Mouse (Mus musculus) heart, embryonic 15.5 days (tissue): ENCODE data around the gene Rnf41. TPM values are rescaled to one million over a fixed set of nuclear protein-coding genes. Genes with fewer than 3 reads are reported as not detected.

Experiments used
- ATAC-seq: fragments of 200-750 bp; cut with Nextera tagmentation; replicated peaks from 2 replicates; pipeline ENCODE4 v1.8.0; 2017; ENCODE audit warnings: low read depth, moderate TSS enrichment; ENCODE audit not compliant: insufficient number of reproducible peaks, insufficient read depth, low FRiP score
- H3K27ac ChIP-seq: fragments of 300-500 bp; sonication (generic); 2 replicates; pipeline ENCODE4 v1.5.1; 2015; ENCODE audit warnings: mild to moderate bottlenecking, inconsistent platforms
- H3K27me3 ChIP-seq: fragments of 300-500 bp; sonication (generic); 2 replicates; pipeline ENCODE4 v1.6.1; 2015; ENCODE audit warnings: inconsistent platforms
- H3K36me3 ChIP-seq: fragments of 300-500 bp; sonication (generic); 2 replicates; pipeline ENCODE4 v1.6.1; 2015; ENCODE audit warnings: mild to moderate bottlenecking, inconsistent platforms
- H3K4me1 ChIP-seq: fragments of 300-500 bp; sonication (generic); replicated peaks from 2 replicates; pipeline ENCODE4 v1.6.1; 2015; ENCODE audit warnings: inconsistent platforms
- H3K4me2 ChIP-seq: fragments of 300-500 bp; sonication (generic); 2 replicates; pipeline ENCODE4 v1.6.1; 2015; ENCODE audit warnings: inconsistent platforms, mild to moderate bottlenecking, moderate library complexity
- H3K4me3 ChIP-seq: fragments of 300-500 bp; sonication (generic); 2 replicates; pipeline ENCODE4 v1.5.1; 2015; ENCODE audit warnings: mild to moderate bottlenecking, inconsistent platforms
- H3K9ac ChIP-seq: fragments of 300-500 bp; sonication (generic); 2 replicates; pipeline ENCODE4 v1.6.1; 2015; ENCODE audit warnings: mild to moderate bottlenecking, inconsistent platforms
- H3K9me3 ChIP-seq: fragments of 300-500 bp; sonication (generic); replicated peaks from 2 replicates; pipeline ENCODE4 v1.6.1; 2016; ENCODE audit warnings: inconsistent platforms
- WGBS: fragments of 180-500 bp; shearing (Covaris S2); methylation state at CpG from one replicate; pipeline ENCODE4 v1.1.7; 2015; ENCODE audit warnings: mixed read lengths; 5-methylcytosine and 5-hydroxymethylcytosine counted together
- polyA plus RNA-seq: library from polyadenylated mRNA; unstranded; fragments of >200 nt; fragmentation: Nextera tagmentation; extraction: Ambion mirVana; gene quantifications from 2 replicates; pipeline ENCODE4 v1.2.1, GENCODE M21; 2015

Rnf41 gene
- polyA plus RNA-seq, 1 experiment from 2014 or later = 25.5 TPM

- Histone ChIP-seq H3K4me3 (no peak overlapping the region), H3K27ac (peak overlapping the region; percentile 39; the same call in 1 of the 2 replicates), H3K36me3 (peaks cover 94% of the 10 kb centered on the region), H3K27me3 (no peaks in the 10 kb centered on the region), H3K9me3 (no peaks in the 10 kb centered on the region), H3K9ac (no peak overlapping the region), H3K4me2 (no peak overlapping the region), H3K4me1 (peaks cover 19% of the 10 kb centered on the region)
- ATAC-seq = no peak
- 91% methylated on average over 14 of the region's 14 CpGs for WGBS
These were observed 22.5 kb upstream of the Rnf41 start for GRCm38 (mm10) chr10:128388941-128389340.

- peak overlapping the region; percentile 39; the same call in 1 of the 2 replicates for H3K27ac ChIP-seq
- peaks cover 19% of the 10 kb centered on the region for H3K4me1 ChIP-seq
- no peak for ATAC-seq
- H3K9me3 ChIP-seq = no peaks in the 10 kb centered on the region
- peaks cover 88% of the 10 kb centered on the region for H3K36me3 ChIP-seq
- H3K9ac ChIP-seq = no peak overlapping the region
- H3K4me2 ChIP-seq = no peak overlapping the region
- no peaks in the 10 kb centered on the region for H3K27me3 ChIP-seq
- WGBS = 62% methylated on average over 6 of the region's 6 CpGs
- no peak overlapping the region for H3K4me3 ChIP-seq
These were observed 21.9 kb upstream of the Rnf41 start for GRCm38 (mm10) chr10:128389570-128389969.

GRCm38 (mm10) chr10:128390366-128390765 is 21.1 kb upstream of the Rnf41 start:
- Histone ChIP-seq H3K4me2 (no peak overlapping the region), H3K4me1 (peaks cover 19% of the 10 kb centered on the region), H3K9me3 (no peaks in the 10 kb centered on the region), H3K27me3 (no peaks in the 10 kb centered on the region), H3K9ac (no peak overlapping the region), H3K36me3 (peaks cover 80% of the 10 kb centered on the region), H3K4me3 (no peak overlapping the region), H3K27ac (no peak overlapping the region)
- ATAC-seq = no peak
- 87% methylated on average over 12 of the region's 12 CpGs for WGBS

- Histone ChIP-seq H3K27ac (no peak overlapping the region), H3K4me2 (no peak overlapping the region), H3K4me1 (peaks cover 20% of the 10 kb centered on the region), H3K9me3 (no peaks in the 10 kb centered on the region), H3K36me3 (peaks cover 65% of the 10 kb centered on the region), H3K27me3 (no peaks in the 10 kb centered on the region), H3K9ac (no peak overlapping the region), H3K4me3 (no peak overlapping the region)
- ATAC-seq = no peak
- 58% methylated on average over 6 of the region's 6 CpGs for WGBS
These were observed 19.6 kb upstream of the Rnf41 start for GRCm38 (mm10) chr10:128391850-128392249.

- Histone ChIP-seq H3K27me3 (no peaks in the 10 kb centered on the region), H3K9ac (no peak overlapping the region), H3K4me2 (no peak overlapping the region), H3K27ac (no peak overlapping the region), H3K4me1 (peaks cover 9% of the 10 kb centered on the region), H3K4me3 (no peak overlapping the region), H3K36me3 (peaks cover 22% of the 10 kb centered on the region; the same call in 1 of the 2 replicates), H3K9me3 (no peaks in the 10 kb centered on the region)
- WGBS = 52% methylated on average over 11 of the region's 11 CpGs
- ATAC-seq = no peak
These were observed 15.3 kb upstream of the Rnf41 start for GRCm38 (mm10) chr10:128396017-128396673.

GRCm38 (mm10) chr10:128396716-128397264 is 14.7 kb upstream of the Rnf41 start:
- no peak for ATAC-seq

GRCm38 (mm10) chr10:128397466-128397865 is 14.0 kb upstream of the Rnf41 start:
- Histone ChIP-seq H3K9ac (no peak overlapping the region), H3K9me3 (no peaks in the 10 kb centered on the region), H3K4me1 (0 out of 2 replicates have a peak, but pooled peaks cover 2% of the 10 kb centered on the region), H3K4me2 (no peak overlapping the region), H3K4me3 (no peak overlapping the region), H3K27ac (no peak overlapping the region), H3K27me3 (no peaks in the 10 kb centered on the region), H3K36me3 (peaks cover 10% of the 10 kb centered on the region; the same call in 1 of the 2 replicates)
- 65% methylated on average over 7 of the region's 7 CpGs for WGBS
- no peak for ATAC-seq

More at GRCm38 (mm10) chr10:128396716-128397264, 14.7 kb upstream of the Rnf41 start:
- Histone ChIP-seq H3K4me1 (peaks cover 5% of the 10 kb centered on the region), H3K36me3 (peaks cover 15% of the 10 kb centered on the region; the same call in 1 of the 2 replicates), H3K9me3 (no peaks in the 10 kb centered on the region), H3K4me3 (no peak overlapping the region), H3K9ac (no peak overlapping the region), H3K27me3 (no peaks in the 10 kb centered on the region), H3K27ac (no peak overlapping the region), H3K4me2 (no peak overlapping the region)
- WGBS = 54% methylated on average over 10 of the region's 10 CpGs

- Histone ChIP-seq H3K4me2 (no peak overlapping the region), H3K27ac (no peak overlapping the region), H3K9ac (no peak overlapping the region), H3K9me3 (no peaks in the 10 kb centered on the region), H3K4me1 (0 out of 2 replicates have a peak, but pooled peaks cover 2% of the 10 kb centered on the region), H3K27me3 (no peaks in the 10 kb centered on the region), H3K4me3 (no peak overlapping the region), H3K36me3 (no peaks in the 10 kb centered on the region)
- 42% methylated on average over 5 of the region's 5 CpGs for WGBS
- ATAC-seq = no peak
These were observed 11.1 kb upstream of the Rnf41 start for GRCm38 (mm10) chr10:128400338-128400737.

- 49% methylated on average over 2 of the region's 2 CpGs for WGBS
- Histone ChIP-seq H3K4me3 (no peak within 1 kb of the TSS), H3K27ac (no peak within 1 kb of the TSS), H3K9ac (no peak within 1 kb of the TSS), H3K4me2 (no peak within 1 kb of the TSS), H3K36me3 (no peaks in the 10 kb centered on the region), H3K9me3 (no peaks in the 10 kb centered on the region), H3K4me1 (no peaks in the 10 kb centered on the region), H3K27me3 (no peaks in the 10 kb centered on the region)
- ATAC-seq = no peak
These were observed 10.4 kb upstream of the Rnf41 start, which contains the start of gene Slc39a5 for GRCm38 (mm10) chr10:128401056-128401455. Gene Slc39a5 (minus strand): TSS chr10:128401229.

GRCm38 (mm10) chr10:128401638-128402037 is 9.8 kb upstream of the Rnf41 start:
- Histone ChIP-seq H3K4me1 (no peaks in the 10 kb centered on the region), H3K27ac (no peak overlapping the region), H3K27me3 (no peaks in the 10 kb centered on the region), H3K36me3 (no peaks in the 10 kb centered on the region), H3K4me3 (no peak overlapping the region), H3K4me2 (no peak overlapping the region), H3K9ac (no peak overlapping the region), H3K9me3 (no peaks in the 10 kb centered on the region)
- no peak for ATAC-seq
- 75% methylated on average over 9 of the region's 9 CpGs for WGBS

GRCm38 (mm10) chr10:128403931-128404330 is 7.5 kb upstream of the Rnf41 start:
- 84% methylated on average over 7 of the region's 7 CpGs for WGBS
- Histone ChIP-seq H3K27me3 (no peaks in the 10 kb centered on the region), H3K9ac (no peak overlapping the region), H3K4me3 (no peak overlapping the region), H3K27ac (no peak overlapping the region), H3K4me1 (peaks cover 5% of the 10 kb centered on the region), H3K36me3 (0 out of 2 replicates have a peak, but pooled peaks cover 5% of the 10 kb centered on the region), H3K4me2 (no peak overlapping the region), H3K9me3 (no peaks in the 10 kb centered on the region)
- no peak for ATAC-seq
